Comparison of ENCODE assay signal across 29 mouse cellular contexts in the genomic region with DNA sequence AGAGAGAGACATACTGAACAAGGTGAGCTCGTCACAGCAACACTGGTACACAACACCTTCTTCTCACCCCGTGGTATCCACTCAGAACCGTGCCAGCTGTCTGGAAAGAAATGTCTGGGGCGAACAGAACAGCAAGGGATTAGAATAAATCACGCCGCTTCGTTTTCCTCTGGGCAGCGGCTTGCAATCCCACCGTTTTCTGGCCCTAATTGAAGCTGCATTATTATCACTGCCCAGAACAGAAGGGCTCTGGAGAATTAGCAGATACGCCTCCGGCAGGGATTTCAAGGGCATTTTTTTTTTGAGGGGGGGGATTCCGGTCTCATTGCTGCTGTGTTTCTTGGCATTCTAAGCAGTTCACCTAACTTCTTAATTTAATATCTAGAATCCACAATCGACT. TPM values are rescaled to one million over a fixed set of nuclear protein-coding genes. Genes with fewer than 3 reads are reported as not detected.
DNase-seq lines count a peak whose midpoint lies in the region; ATAC-seq lines count a peak whose summit lies in the region.
"Had no signal": no experiment of that assay in that cellular context is flagged by ENCODE, and none has a peak within 500 bp of the region (broad histone marks: within the 10 kb centered on the region; RNA-seq: fewer than 3 reads in every experiment).

No protein-coding gene starts in this region.

- no peak overlapping the region for H3K27ac ChIP-seq in midbrain, embryonic 14.5 days (replicated peaks; ENCODE audit: low read depth, low read length)
- no peak overlapping the region for H3K27ac ChIP-seq in midbrain, embryonic 11.5 days (ENCODE audit: low read depth, low read length)
- H3K27ac ChIP-seq in midbrain, embryonic 15.5 days: 0 out of 2 replicates have a peak overlapping the region, but pooled peaks have one; percentile 8
- H3K27ac ChIP-seq: embryonic facial prominence, embryonic 12.5 days; embryonic facial prominence, embryonic 15.5 days; forebrain, embryonic 15.5 days; heart, adult 2 months; heart, embryonic 10.5 days; heart, embryonic 13.5 days; hindbrain, embryonic 12.5 days; hindbrain, embryonic 15.5 days had no signal

- intact Hi-C loops in heart, postnatal 36 days (cut with DNase I): no loop called here

- H3K27me3 ChIP-seq in midbrain, embryonic 14.5 days (ENCODE audit: control insufficient read depth, insufficient read depth, low read length): no peaks in the 10 kb centered on the region
- H3K27me3 ChIP-seq in midbrain, embryonic 11.5 days (ENCODE audit: control insufficient read depth, insufficient read depth, low read length): no peaks in the 10 kb centered on the region
- H3K27me3 ChIP-seq in midbrain, embryonic 15.5 days (replicated peaks): no peaks in the 10 kb centered on the region
- H3K27me3 ChIP-seq: embryonic facial prominence, embryonic 12.5 days; embryonic facial prominence, embryonic 15.5 days; forebrain, embryonic 15.5 days; hindbrain, embryonic 12.5 days; hindbrain, embryonic 15.5 days had no signal

- H3K4me1 ChIP-seq in midbrain, embryonic 14.5 days (ENCODE audit: control insufficient read depth, insufficient read depth, low read length): peaks cover 4% of the 10 kb centered on the region; the same call in 1 of the 2 replicates
- H3K4me1 ChIP-seq in midbrain, embryonic 11.5 days (ENCODE audit: control insufficient read depth, insufficient read depth, low read length): peaks cover 3% of the 10 kb centered on the region; the same call in 1 of the 2 replicates
- H3K4me1 ChIP-seq in midbrain, embryonic 15.5 days: peaks cover 2% of the 10 kb centered on the region
- H3K4me1 ChIP-seq: embryonic facial prominence, embryonic 12.5 days; embryonic facial prominence, embryonic 15.5 days; heart, embryonic 10.5 days; heart, embryonic 13.5 days; hindbrain, embryonic 15.5 days had no signal

- ATAC-seq in midbrain, embryonic 14.5 days (ENCODE audit: low FRiP score, low TSS enrichment): no peak
- no peak for ATAC-seq in midbrain, embryonic 11.5 days (ENCODE audit: low FRiP score)
- no peak for ATAC-seq in midbrain, embryonic 15.5 days (replicated peaks)
- ATAC-seq: activated CD4-positive, CD25-positive, alpha-beta regulatory T cell, adult 4 months; CD4-positive, CD25-positive, alpha-beta regulatory T cell, adult 4 months; forebrain, embryonic 15.5 days had no signal

- H3K4me3 ChIP-seq in midbrain, embryonic 14.5 days (replicated peaks; ENCODE audit: low read depth, low read length): no peak overlapping the region
- no peak overlapping the region for H3K4me3 ChIP-seq in midbrain, embryonic 11.5 days (ENCODE audit: low read depth, low read length)
- H3K4me3 ChIP-seq in midbrain, embryonic 15.5 days: no peak overlapping the region
- H3K4me3 ChIP-seq: embryonic facial prominence, embryonic 12.5 days; embryonic facial prominence, embryonic 15.5 days; forebrain, embryonic 15.5 days; heart, adult 2 months; heart, embryonic 10.5 days; heart, embryonic 13.5 days; hindbrain, embryonic 12.5 days; hindbrain, embryonic 15.5 days had no signal

- H3K4me2 ChIP-seq in midbrain, embryonic 14.5 days (ENCODE audit: low read length): no peak overlapping the region
- H3K4me2 ChIP-seq in midbrain, embryonic 11.5 days: no peak overlapping the region
- H3K4me2 ChIP-seq in midbrain, embryonic 15.5 days: 0 out of 2 replicates have a peak overlapping the region, but pooled peaks have one; percentile 7
- H3K4me2 ChIP-seq: embryonic facial prominence, embryonic 12.5 days; embryonic facial prominence, embryonic 15.5 days; forebrain, embryonic 15.5 days; heart, embryonic 13.5 days; hindbrain, embryonic 12.5 days; hindbrain, embryonic 15.5 days had no signal

- no peaks in the 10 kb centered on the region for H3K36me3 ChIP-seq in midbrain, embryonic 14.5 days (ENCODE audit: control insufficient read depth, insufficient read depth, low read length)
- H3K36me3 ChIP-seq in midbrain, embryonic 11.5 days (ENCODE audit: control insufficient read depth, insufficient read depth, low read length): no peaks in the 10 kb centered on the region
- H3K36me3 ChIP-seq in midbrain, embryonic 15.5 days (replicated peaks): no peaks in the 10 kb centered on the region
- H3K36me3 ChIP-seq: embryonic facial prominence, embryonic 12.5 days; embryonic facial prominence, embryonic 15.5 days; forebrain, embryonic 15.5 days; heart, embryonic 10.5 days; heart, embryonic 13.5 days; hindbrain, embryonic 12.5 days; hindbrain, embryonic 15.5 days had no signal

- peak; percentile 35 for DNase-seq in heart, adult 11 months
- DNase-seq in heart, postnatal 36 days: no peak
- peak; percentile 64 for DNase-seq in midbrain, embryonic 14.5 days
- DNase-seq in midbrain, embryonic 11.5 days (ENCODE audit: low spot score, missing footprints): no peak
- no peak for DNase-seq in Muller cell, postnatal 12 days (ENCODE audit: inconsistent ontology term)
- DNase-seq: adrenal gland, adult 8-10 months; adrenal gland, postnatal 25 days; cerebellum, adult 18-20 months; cerebellum, adult 9-10 months; cerebellum, postnatal 25 days; gastrocnemius, postnatal 25 days; heart, adult 2 months; heart, postnatal 14 days had no signal

- H3K9me3 ChIP-seq in midbrain, embryonic 14.5 days (ENCODE audit: control insufficient read depth, low read length): 0 out of 2 replicates have a peak, but pooled peaks cover 3% of the 10 kb centered on the region
- no peaks in the 10 kb centered on the region for H3K9me3 ChIP-seq in midbrain, embryonic 11.5 days (ENCODE audit: control insufficient read depth, low read length)
- H3K9me3 ChIP-seq in midbrain, embryonic 15.5 days: no peaks in the 10 kb centered on the region
- H3K9me3 ChIP-seq: embryonic facial prominence, embryonic 12.5 days; embryonic facial prominence, embryonic 15.5 days; forebrain, embryonic 15.5 days; heart, embryonic 10.5 days; heart, embryonic 13.5 days; hindbrain, embryonic 12.5 days; hindbrain, embryonic 15.5 days had no signal

- no peak overlapping the region for H3K9ac ChIP-seq in midbrain, embryonic 14.5 days (replicated peaks; ENCODE audit: low read length)
- no peak overlapping the region for H3K9ac ChIP-seq in midbrain, embryonic 11.5 days (ENCODE audit: low read length)
- H3K9ac ChIP-seq in midbrain, embryonic 15.5 days: no peak overlapping the region
- H3K9ac ChIP-seq: embryonic facial prominence, embryonic 12.5 days; embryonic facial prominence, embryonic 15.5 days; forebrain, embryonic 15.5 days; heart, embryonic 13.5 days; hindbrain, embryonic 12.5 days; hindbrain, embryonic 15.5 days had no signal

- 28% methylated on average over 13 of the region's 13 CpGs for WGBS in midbrain, embryonic 14.5 days
- 73% methylated on average over 13 of the region's 13 CpGs for WGBS in midbrain, embryonic 11.5 days
- WGBS in midbrain, embryonic 15.5 days: 33% methylated on average over 13 of the region's 13 CpGs

RNA-seq across cellular contexts. Expression of gene Cfap58, which starts 20.7 kb away (rescaled TPM):
- 1 to 10 TPM; 2.1 to 2.2 TPM for total RNA-seq in heart, postnatal 36 days (2021)
- polyA plus RNA-seq in midbrain, embryonic 14.5 days (2014; fragmentation: Nextera tagmentation; extraction: Ambion mirVana): 0.47 and 0.89 TPM in 2 replicates
- 0.14 and 0.20 TPM in 2 replicates for polyA plus RNA-seq in midbrain, embryonic 11.5 days (2014; fragmentation: Nextera tagmentation; extraction: Ambion mirVana)
- 0.41 and 0.65 TPM in 2 replicates for polyA plus RNA-seq in midbrain, embryonic 15.5 days (2015; fragmentation: Nextera tagmentation; extraction: Ambion mirVana)
- total RNA-seq: adrenal gland, postnatal 25 days; common myeloid progenitor, adult 5-6 weeks; gastrocnemius, adult 8-10 months; gastrocnemius, postnatal 25 days; hematopoietic stem cell, adult 5-6 weeks; MEL had no signal
- polyA plus RNA-seq: C2C12; CD4-positive, CD25-positive, alpha-beta regulatory T cell, adult 4 months; embryonic facial prominence, embryonic 12.5 days; intestine, embryonic 14.5 days had no signal

RNA-seq across cellular contexts. Expression of gene Itprip, which starts 39.1 kb away (rescaled TPM):
- total RNA-seq in heart, postnatal 36 days (2021): 10 to 100 TPM in 1 of 2 experiments, 1 to 10 TPM in 1; 9.9 to 15.1 TPM
- 3.4 and 5.2 TPM in 2 replicates for polyA plus RNA-seq in midbrain, embryonic 14.5 days (2014; fragmentation: Nextera tagmentation; extraction: Ambion mirVana)
- 11.8 and 13.2 TPM in 2 replicates for polyA plus RNA-seq in midbrain, embryonic 11.5 days (2014; fragmentation: Nextera tagmentation; extraction: Ambion mirVana)
- polyA plus RNA-seq in midbrain, embryonic 15.5 days (2015; fragmentation: Nextera tagmentation; extraction: Ambion mirVana): 5.1 and 5.7 TPM in 2 replicates

RNA-seq across cellular contexts. Expression of gene Cfap43, which starts 39.1 kb away (rescaled TPM):
- total RNA-seq in heart, postnatal 36 days (2021): not detected
- polyA plus RNA-seq in midbrain, embryonic 14.5 days (2014; fragmentation: Nextera tagmentation; extraction: Ambion mirVana): 0.47 and 0.77 TPM in 2 replicates
- polyA plus RNA-seq in midbrain, embryonic 11.5 days (2014; fragmentation: Nextera tagmentation; extraction: Ambion mirVana): 0.05 and 0.07 TPM in 2 replicates
- 1.5 and 1.8 TPM in 2 replicates for polyA plus RNA-seq in midbrain, embryonic 15.5 days (2015; fragmentation: Nextera tagmentation; extraction: Ambion mirVana)
- total RNA-seq: adrenal gland, adult 8-10 months; adrenal gland, postnatal 25 days; common myeloid progenitor, adult 5-6 weeks; gastrocnemius, adult 8-10 months; gastrocnemius, postnatal 25 days; heart, adult 2 months had no signal

Comparison
In these comparisons a context has a peak if more than half of its experiments do, and no peak if none do; other contexts are left out.
1. DNase-seq: peak in heart, adult 11 months (single experiment) and midbrain, embryonic 14.5 days (single experiment); none in heart, postnatal 36 days (0 of 2), midbrain, embryonic 11.5 days (single experiment) and Muller cell, postnatal 12 days (single experiment).